In genomic region chr13:103703386-103703785, GRCm38 (mm10) we compare ENCODE assay signal across 9 mouse cellular contexts.
DNase-seq lines count a peak whose midpoint lies in the region; ATAC-seq and TF ChIP-seq lines count a peak whose summit lies in the region.
"Had no signal": no experiment of that assay in that cellular context is flagged by ENCODE, and none has a peak within 500 bp of the region (broad histone marks: within the 10 kb centered on the region; RNA-seq: fewer than 3 reads in every experiment).

No protein-coding gene starts in this region.

- H3K9ac ChIP-seq in heart, embryonic 11.5 days (ENCODE audit: low read depth, low read length) = no peak overlapping the region
- H3K9ac ChIP-seq in liver, embryonic 12.5 days = no peak overlapping the region
- no peak overlapping the region for H3K9ac ChIP-seq in neural tube, embryonic 15.5 days (replicated peaks)

- H3K36me3 ChIP-seq in heart, embryonic 11.5 days (ENCODE audit: control insufficient read depth, insufficient read depth, low read length) = no peaks in the 10 kb centered on the region
- H3K36me3 ChIP-seq in liver, embryonic 12.5 days = no peaks in the 10 kb centered on the region
- H3K36me3 ChIP-seq in neural tube, embryonic 15.5 days = no peaks in the 10 kb centered on the region
- H3K36me3 ChIP-seq in testis, adult 2 months (ENCODE audit: control insufficient read depth, insufficient read depth, low read length) = no peaks in the 10 kb centered on the region

- H3K4me2 ChIP-seq in heart, embryonic 11.5 days = no peak overlapping the region
- H3K4me2 ChIP-seq in liver, embryonic 12.5 days = no peak overlapping the region
- H3K4me2 ChIP-seq in neural tube, embryonic 15.5 days = no peak overlapping the region

- peak; percentile 64 to 65 for DNase-seq in B cell, adult 2 months
- peak; percentile 87 for DNase-seq in adrenal gland, postnatal 14 days
- peak; percentile 93 for DNase-seq in kidney, postnatal 10 days

- ATAC-seq in erythroblast, adult 5-6 weeks (replicated peaks; ENCODE audit: low FRiP score, poor library complexity, severe bottlenecking) = peak; percentile 73
- 0 out of 2 replicates have a peak, but pooled peaks have one; percentile 42 for ATAC-seq in heart, embryonic 11.5 days (replicated peaks; ENCODE audit: insufficient number of reproducible peaks, low FRiP score, low TSS enrichment)
- ATAC-seq in liver, embryonic 12.5 days = peak; percentile 52; the same call in 1 of the 2 replicates
- ATAC-seq in neural tube, embryonic 15.5 days (ENCODE audit: low FRiP score) = peak; percentile 79

- H3K4me3 ChIP-seq in heart, embryonic 11.5 days (ENCODE audit: low read depth, low read length) = no peak overlapping the region
- H3K4me3 ChIP-seq in liver, embryonic 12.5 days = no peak overlapping the region
- H3K4me3 ChIP-seq in neural tube, embryonic 15.5 days (replicated peaks) = no peak overlapping the region
- no peak overlapping the region for H3K4me3 ChIP-seq in testis, adult 2 months (ENCODE audit: control insufficient read depth, low read depth, low read length)
- H3K4me3 ChIP-seq: erythroblast, embryonic 14.5 days had no signal

- H3K27me3 ChIP-seq in heart, embryonic 11.5 days (ENCODE audit: control insufficient read depth, insufficient read depth, low read length) = no peaks in the 10 kb centered on the region
- H3K27me3 ChIP-seq in liver, embryonic 12.5 days (replicated peaks) = no peaks in the 10 kb centered on the region
- no peaks in the 10 kb centered on the region for H3K27me3 ChIP-seq in neural tube, embryonic 15.5 days (replicated peaks)
- no peaks in the 10 kb centered on the region for H3K27me3 ChIP-seq in testis, adult 2 months (ENCODE audit: control insufficient read depth, insufficient read depth, low read length)

- TF ChIP-seq POLR2A in testis, adult 2 months (IDR thresholded peaks at IDR 0.05; ENCODE audit: control insufficient read depth, low read depth, low read length) = no peak

- H3K9me3 ChIP-seq in heart, embryonic 11.5 days (replicated peaks; ENCODE audit: control insufficient read depth, low read length) = no peaks in the 10 kb centered on the region
- no peaks in the 10 kb centered on the region for H3K9me3 ChIP-seq in liver, embryonic 12.5 days (replicated peaks)
- no peaks in the 10 kb centered on the region for H3K9me3 ChIP-seq in neural tube, embryonic 15.5 days (replicated peaks)

- 0 out of 2 replicates have a peak, but pooled peaks cover 5% of the 10 kb centered on the region for H3K4me1 ChIP-seq in heart, embryonic 11.5 days (ENCODE audit: control insufficient read depth, insufficient read depth, low read length)
- no peaks in the 10 kb centered on the region for H3K4me1 ChIP-seq in liver, embryonic 12.5 days
- H3K4me1 ChIP-seq in neural tube, embryonic 15.5 days = peaks cover 3% of the 10 kb centered on the region
- H3K4me1 ChIP-seq in testis, adult 2 months (ENCODE audit: control insufficient read depth, insufficient read depth, low read length) = no peaks in the 10 kb centered on the region; the same call in 1 of the 2 replicates

- peak; percentile 91 for TF ChIP-seq CTCF in testis, adult 2 months (IDR thresholded peaks at IDR 0.05; ENCODE audit: control insufficient read depth, insufficient read depth, insufficient replicate concordance, low read depth, low read length)

- H3K27ac ChIP-seq in heart, embryonic 11.5 days (ENCODE audit: low read depth, low read length) = no peak overlapping the region
- no peak overlapping the region for H3K27ac ChIP-seq in liver, embryonic 12.5 days
- no peak overlapping the region for H3K27ac ChIP-seq in neural tube, embryonic 15.5 days (replicated peaks)
- 0 out of 2 replicates have a peak overlapping the region, but pooled peaks have one; percentile 18 for H3K27ac ChIP-seq in testis, adult 2 months (ENCODE audit: control insufficient read depth, insufficient read depth, low read depth, low read length)

- 32% methylated on average over 7 of the region's 7 CpGs for WGBS in heart, embryonic 11.5 days (ENCODE audit: insufficient replicate concordance)
- 32% methylated on average over 7 of the region's 7 CpGs for WGBS in liver, embryonic 12.5 days (ENCODE audit: insufficient replicate concordance)
- 39% methylated on average over 7 of the region's 7 CpGs for WGBS in neural tube, embryonic 15.5 days
